Mouse (Mus musculus): ENCODE measurements around the gene Btg1. TPM values are rescaled to one million over a fixed set of nuclear protein-coding genes. Genes with fewer than 3 reads are reported as not detected.

The Btg1 gene
- polyA plus RNA-seq, 1 experiment from 2014 or later, result 48.8 TPM

- H3K36me3 ChIP-seq, result peaks cover 11% of the 10 kb centered on the region; the same call in 1 of the 2 replicates
- H3K9ac ChIP-seq, result no peak overlapping the region
- H3K27me3 ChIP-seq, result no peaks in the 10 kb centered on the region
- ATAC-seq (replicated peaks; ENCODE audit: insufficient number of reproducible peaks, insufficient read depth, low FRiP score, low read depth), result no peak
- no peak overlapping the region for H3K4me3 ChIP-seq
- H3K4me2 ChIP-seq, result no peak overlapping the region
- no peaks in the 10 kb centered on the region for H3K9me3 ChIP-seq (replicated peaks)
- 90% methylated on average over 2 of the region's 2 CpGs for WGBS
- no peak overlapping the region for H3K27ac ChIP-seq
- peaks cover 46% of the 10 kb centered on the region for H3K4me1 ChIP-seq (replicated peaks)
Measured at GRCm38 (mm10) chr10:96624406-96624805, 7.6 kb downstream of the Btg1 start.

GRCm38 (mm10) chr10:96625061-96625460, 8.3 kb downstream of the Btg1 start:
- Histone ChIP-seq H3K4me2 (no peak overlapping the region), H3K36me3 (peaks cover 11% of the 10 kb centered on the region; the same call in 1 of the 2 replicates), H3K27ac (peak overlapping the region; percentile 64; the same call in 1 of the 2 replicates), H3K27me3 (no peaks in the 10 kb centered on the region), H3K9me3 (replicated peaks) (no peaks in the 10 kb centered on the region), H3K4me1 (replicated peaks) (peaks cover 47% of the 10 kb centered on the region), H3K4me3 (no peak overlapping the region), H3K9ac (no peak overlapping the region)
- whole genome bisulfite sequencing, result 84% methylated on average over 4 of the region's 4 CpGs
- ATAC-seq (replicated peaks; ENCODE audit: insufficient number of reproducible peaks, insufficient read depth, low FRiP score, low read depth), result no peak

- no peaks in the 10 kb centered on the region for H3K9me3 ChIP-seq (replicated peaks)
- no peaks in the 10 kb centered on the region for H3K27me3 ChIP-seq
- peak overlapping the region; percentile 64 for H3K27ac ChIP-seq
- peaks cover 11% of the 10 kb centered on the region; the same call in 1 of the 2 replicates for H3K36me3 ChIP-seq
- no peak overlapping the region for H3K4me2 ChIP-seq
- no peak; the same call in 1 of the 2 replicates for ATAC-seq (replicated peaks; ENCODE audit: insufficient number of reproducible peaks, insufficient read depth, low FRiP score, low read depth)
- WGBS, result 18% methylated on average over 4 of the region's 4 CpGs
- no peak overlapping the region for H3K4me3 ChIP-seq
- H3K4me1 ChIP-seq (replicated peaks), result peaks cover 50% of the 10 kb centered on the region
- H3K9ac ChIP-seq, result no peak overlapping the region
Measured at GRCm38 (mm10) chr10:96625682-96626081, 8.9 kb downstream of the Btg1 start.

GRCm38 (mm10) chr10:96626120-96626750, 9.4 kb downstream of the Btg1 start:
- 81% methylated on average over 10 of the region's 10 CpGs for WGBS
- H3K27me3 ChIP-seq, result no peaks in the 10 kb centered on the region
- no peak overlapping the region for H3K9ac ChIP-seq
- H3K27ac ChIP-seq, result no peak overlapping the region
- ATAC-seq (replicated peaks; ENCODE audit: insufficient number of reproducible peaks, insufficient read depth, low FRiP score, low read depth), result no peak
- H3K4me3 ChIP-seq, result no peak overlapping the region
- peaks cover 50% of the 10 kb centered on the region for H3K4me1 ChIP-seq (replicated peaks)
- no peaks in the 10 kb centered on the region for H3K9me3 ChIP-seq (replicated peaks)
- peaks cover 11% of the 10 kb centered on the region; the same call in 1 of the 2 replicates for H3K36me3 ChIP-seq
- H3K4me2 ChIP-seq, result no peak overlapping the region

- Histone ChIP-seq H3K27me3 (no peaks in the 10 kb centered on the region), H3K9me3 (replicated peaks) (no peaks in the 10 kb centered on the region), H3K4me2 (no peak overlapping the region), H3K4me3 (no peak overlapping the region), H3K9ac (no peak overlapping the region), H3K4me1 (replicated peaks) (peaks cover 42% of the 10 kb centered on the region), H3K36me3 (peaks cover 6% of the 10 kb centered on the region; the same call in 1 of the 2 replicates), H3K27ac (no peak overlapping the region)
- WGBS, result 95% methylated on average over 10 of the region's 10 CpGs
- no peak for ATAC-seq (replicated peaks; ENCODE audit: insufficient number of reproducible peaks, insufficient read depth, low FRiP score, low read depth)
Measured at GRCm38 (mm10) chr10:96627332-96627731, 10.5 kb downstream of the Btg1 start.

- no peak overlapping the region for H3K27ac ChIP-seq
- H3K36me3 ChIP-seq, result peaks cover 5% of the 10 kb centered on the region; the same call in 1 of the 2 replicates
- no peaks in the 10 kb centered on the region for H3K9me3 ChIP-seq (replicated peaks)
- H3K4me2 ChIP-seq, result no peak overlapping the region
- WGBS, result 89% methylated on average over 16 of the region's 16 CpGs
- no peak overlapping the region for H3K9ac ChIP-seq
- no peak overlapping the region for H3K4me3 ChIP-seq
- H3K27me3 ChIP-seq, result no peaks in the 10 kb centered on the region
- ATAC-seq (replicated peaks; ENCODE audit: insufficient number of reproducible peaks, insufficient read depth, low FRiP score, low read depth), result no peak
- H3K4me1 ChIP-seq (replicated peaks), result peaks cover 38% of the 10 kb centered on the region
Measured at GRCm38 (mm10) chr10:96628100-96628912, 11.5 kb downstream of the Btg1 start.

GRCm38 (mm10) chr10:96628913-96629199, 12.1 kb downstream of the Btg1 start:
- Histone ChIP-seq H3K4me1 (replicated peaks) (peaks cover 35% of the 10 kb centered on the region), H3K4me3 (no peak overlapping the region), H3K27me3 (no peaks in the 10 kb centered on the region), H3K9ac (no peak overlapping the region), H3K4me2 (no peak overlapping the region), H3K27ac (no peak overlapping the region), H3K9me3 (replicated peaks) (no peaks in the 10 kb centered on the region), H3K36me3 (peaks cover 3% of the 10 kb centered on the region; the same call in 1 of the 2 replicates)
- 88% methylated on average over 7 of the region's 7 CpGs for WGBS
- no peak for ATAC-seq (replicated peaks; ENCODE audit: insufficient number of reproducible peaks, insufficient read depth, low FRiP score, low read depth)

GRCm38 (mm10) chr10:96630110-96630509, 13.3 kb downstream of the Btg1 start:
- Histone ChIP-seq H3K4me2 (no peak overlapping the region), H3K4me1 (replicated peaks) (peaks cover 29% of the 10 kb centered on the region), H3K27me3 (no peaks in the 10 kb centered on the region), H3K4me3 (no peak overlapping the region), H3K9ac (no peak overlapping the region), H3K9me3 (replicated peaks) (no peaks in the 10 kb centered on the region), H3K36me3 (no peaks in the 10 kb centered on the region; the same call in 1 of the 2 replicates), H3K27ac (no peak overlapping the region)
- WGBS, result 51% methylated on average over 5 of the region's 5 CpGs
- ATAC-seq (replicated peaks; ENCODE audit: insufficient number of reproducible peaks, insufficient read depth, low FRiP score, low read depth), result no peak

GRCm38 (mm10) chr10:96631066-96631711, 14.4 kb downstream of the Btg1 start:
- WGBS, result 51% methylated on average over 9 of the region's 9 CpGs

GRCm38 (mm10) chr10:96632271-96633144, 15.7 kb downstream of the Btg1 start:
- Histone ChIP-seq H3K36me3 (no peaks in the 10 kb centered on the region; the same call in 1 of the 2 replicates), H3K9ac (no peak overlapping the region), H3K27ac (no peak overlapping the region), H3K4me3 (no peak overlapping the region), H3K9me3 (replicated peaks) (no peaks in the 10 kb centered on the region), H3K4me1 (replicated peaks) (peaks cover 21% of the 10 kb centered on the region), H3K27me3 (no peaks in the 10 kb centered on the region), H3K4me2 (no peak overlapping the region)
- ATAC-seq (replicated peaks; ENCODE audit: insufficient number of reproducible peaks, insufficient read depth, low FRiP score, low read depth), result no peak
- WGBS, result 75% methylated on average over 12 of the region's 12 CpGs

More at GRCm38 (mm10) chr10:96631066-96631711, 14.4 kb downstream of the Btg1 start:
- ATAC-seq (replicated peaks; ENCODE audit: insufficient number of reproducible peaks, insufficient read depth, low FRiP score, low read depth), result no peak
- Histone ChIP-seq H3K27ac (no peak overlapping the region), H3K9ac (no peak overlapping the region), H3K4me3 (no peak overlapping the region), H3K4me2 (no peak overlapping the region), H3K4me1 (replicated peaks) (peaks cover 24% of the 10 kb centered on the region), H3K36me3 (no peaks in the 10 kb centered on the region; the same call in 1 of the 2 replicates), H3K27me3 (no peaks in the 10 kb centered on the region), H3K9me3 (replicated peaks) (no peaks in the 10 kb centered on the region)

All from heart, embryonic 15.5 days (tissue).